Mouse (Mus musculus): ENCODE data around the gene Mpp2. TPM values are rescaled to one million over a fixed set of nuclear protein-coding genes. Genes with fewer than 3 reads are reported as not detected.

Gene Mpp2
- total RNA-seq, 2 experiments from 2014 or later = 147 to 149 TPM

DNA sequence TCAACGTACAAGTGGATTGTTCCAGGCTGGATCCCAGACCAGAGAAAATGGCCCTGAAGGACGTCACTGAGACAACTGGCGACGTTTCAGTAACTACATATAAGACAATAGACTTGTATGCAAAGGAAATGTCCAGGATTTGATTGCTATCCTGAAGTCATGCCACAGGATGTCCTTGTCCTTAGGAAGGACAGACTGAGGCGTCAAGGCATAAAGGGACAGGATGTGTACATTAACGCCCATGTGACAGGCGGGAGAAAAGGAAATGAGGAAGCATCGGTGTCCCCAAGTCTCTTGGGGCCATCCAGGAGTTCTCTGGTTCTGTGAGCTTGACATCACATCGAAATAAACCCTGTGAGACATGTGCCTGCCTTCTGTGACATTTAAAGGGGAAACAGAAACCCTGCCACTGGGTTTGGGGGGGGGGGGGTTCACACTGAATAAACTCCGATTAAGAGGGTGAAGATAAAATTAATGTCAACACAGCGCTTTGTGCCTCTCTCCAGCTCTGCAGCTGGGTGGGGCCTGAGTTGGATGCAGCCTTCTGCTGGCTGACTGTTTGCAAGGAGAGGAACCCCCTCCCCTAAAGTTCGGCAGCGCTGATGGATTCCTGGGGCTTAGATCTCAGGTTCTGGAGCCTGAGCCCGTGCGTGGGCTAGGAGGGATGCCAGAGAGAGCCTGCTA lies 79.2 kb downstream of the Mpp2 start:
- no peak overlapping the region for H3K4me3 ChIP-seq
- TF ChIP-seq CTCF (conservative IDR thresholded peaks at IDR 0.05) = no peak
- no peak for DNase-seq (ENCODE audit: low spot score in 2 of 2)
- peak overlapping the region; percentile 77; the same call in 1 of the 2 replicates for H3K27ac ChIP-seq

DNA sequence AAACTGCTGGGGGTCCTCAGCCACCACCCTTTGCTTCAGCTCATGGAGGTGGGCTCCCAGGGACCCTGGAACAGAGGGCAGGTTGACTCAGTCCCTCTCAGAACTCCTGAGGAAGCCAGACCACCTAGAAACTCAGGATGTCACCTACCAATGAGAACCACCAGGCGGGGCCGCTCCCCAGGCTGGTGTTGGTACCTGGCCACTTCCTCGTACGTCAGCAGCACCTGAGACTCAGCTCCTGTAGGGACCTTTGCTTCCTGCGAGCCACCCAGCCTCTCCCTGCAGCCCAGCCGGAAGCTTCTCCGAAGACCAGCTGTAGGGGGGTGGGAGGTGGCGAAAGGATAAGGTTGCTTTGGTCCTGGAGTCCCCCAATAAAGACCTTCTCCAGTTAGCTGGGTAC lies 79.9 kb downstream of the Mpp2 start:
- Histone ChIP-seq H3K27ac (no peak overlapping the region), H3K4me3 (no peak overlapping the region)
- no peak for DNase-seq (ENCODE audit: low spot score in 2 of 2)
- TF ChIP-seq CTCF (conservative IDR thresholded peaks at IDR 0.05) = no peak

Other genes with a start within 250 kb of the Mpp2 start
- under 1 TPM; 0.71 to 0.74 TPM for gene Meox1, start 194.1 kb downstream of the Mpp2 start, total RNA-seq (2021)
- gene Sost, start 121.5 kb downstream of the Mpp2 start, total RNA-seq (2021) = not detected
- not detected for gene Cfap97d1, start 104.2 kb downstream of the Mpp2 start, total RNA-seq (2021)
- 100 to 1,000 TPM; 149 to 155 TPM for gene Dusp3, start 101.5 kb downstream of the Mpp2 start, total RNA-seq (2021)
- gene Mpp3, start 60.1 kb downstream of the Mpp2 start, total RNA-seq (2021) = 10 to 100 TPM; 88.3 to 94.4 TPM
- gene Cd300lg, start 47.0 kb downstream of the Mpp2 start, total RNA-seq (2021) = not detected
- not detected for gene Ppy, start 12.8 kb upstream of the Mpp2 start, total RNA-seq (2021)
- not detected for gene Pyy, start 19.3 kb upstream of the Mpp2 start, total RNA-seq (2021)
- not detected for gene Nags, start 57.0 kb upstream of the Mpp2 start, total RNA-seq (2021)
- gene Tmem101, start 67.9 kb upstream of the Mpp2 start, total RNA-seq (2021) = 10 to 100 TPM; 26.5 to 27.1 TPM
- gene Lsm12, start 96.8 kb upstream of the Mpp2 start, total RNA-seq (2021) = 10 to 100 TPM; 56.6 to 56.9 TPM
- 10 to 100 TPM; 58.2 to 59.7 TPM for gene G6pc3, start 101.1 kb upstream of the Mpp2 start, total RNA-seq (2021)
- gene Hdac5, start 141.7 kb upstream of the Mpp2 start, total RNA-seq (2021) = 100 to 1,000 TPM; 233 to 243 TPM
- 1 to 10 TPM; 1.0 to 1.1 TPM for gene BC030867, start 160.4 kb upstream of the Mpp2 start, total RNA-seq (2021)
- 1 to 10 TPM; 2.0 TPM for gene Asb16, start 180.2 kb upstream of the Mpp2 start, total RNA-seq (2021)
- gene Tmub2, start 196.4 kb upstream of the Mpp2 start, total RNA-seq (2021) = 10 to 100 TPM; 61.1 to 67.4 TPM
- gene Atxn7l3, start 208.1 kb upstream of the Mpp2 start, total RNA-seq (2021) = 100 to 1,000 TPM; 165 to 169 TPM
- 100 to 1,000 TPM; 122 to 138 TPM for gene Ubtf, start 231.2 kb upstream of the Mpp2 start, total RNA-seq (2021)